Mouse (Mus musculus): Measurements from ENCODE around the gene Hba-a2.

GRCm38 (mm10) chr11:32247068-32247467 is 49.2 kb upstream of the Hba-a2 start:
- TF ChIP-seq POLR2A (IDR thresholded peaks at IDR 0.05; ENCODE audit: insufficient read depth, low read depth, low read length), result no peak
- no peak for TF ChIP-seq CTCF (IDR thresholded peaks at IDR 0.05; ENCODE audit: insufficient read depth, low read depth, low read length)
